ENCODE assay signal across 8 mouse cellular contexts in genomic region chr14:55671833-55672740, GRCm38 (mm10). TPM values are rescaled to one million over a fixed set of nuclear protein-coding genes. Genes with fewer than 3 reads are reported as not detected.
A peak's percentile ranks its signal among the peaks of the same experiment; 100 is the strongest.
DNase-seq lines count a peak whose midpoint lies in the region; ATAC-seq and TF ChIP-seq lines count a peak whose summit lies in the region.

TSS of gene Gmpr2 (plus strand) at chr14:55671941.
TSS of gene Nedd8 (minus strand) at chr14:55672124.

- H3K9me3 ChIP-seq in forebrain, embryonic 10.5 days: no peaks in the 10 kb centered on the region
- H3K9me3 ChIP-seq in heart, embryonic 15.5 days (replicated peaks): no peaks in the 10 kb centered on the region
- H3K9me3 ChIP-seq in liver, embryonic 14.5 days (ENCODE audit: control insufficient read depth, low read length): no peaks in the 10 kb centered on the region
- no peaks in the 10 kb centered on the region for H3K9me3 ChIP-seq in neural tube, embryonic 11.5 days (ENCODE audit: control insufficient read depth, low read length)
- no peaks in the 10 kb centered on the region for H3K9me3 ChIP-seq in stomach, postnatal 0 days (ENCODE audit: control insufficient read depth, low read length)

- H3K4me3 ChIP-seq in forebrain, embryonic 10.5 days: peak within 1 kb of the TSS; percentile 71
- peak within 1 kb of the TSS; percentile 74 for H3K4me3 ChIP-seq in heart, embryonic 15.5 days
- H3K4me3 ChIP-seq in liver, embryonic 14.5 days (ENCODE audit: insufficient read depth in 1 of 2, low read depth in 2 of 2, low read length in 2 of 2): peak within 1 kb of the TSS; percentile 90 to 99
- H3K4me3 ChIP-seq in neural tube, embryonic 11.5 days (ENCODE audit: low read depth, low read length): peak within 1 kb of the TSS; percentile 85
- peak within 1 kb of the TSS; percentile 78 for H3K4me3 ChIP-seq in stomach, postnatal 0 days (ENCODE audit: low read depth, low read length)

- H3K36me3 ChIP-seq in forebrain, embryonic 10.5 days (replicated peaks): peaks cover 40% of the 10 kb centered on the region
- peaks cover 22% of the 10 kb centered on the region for H3K36me3 ChIP-seq in heart, embryonic 15.5 days
- peaks cover 20% of the 10 kb centered on the region for H3K36me3 ChIP-seq in liver, embryonic 14.5 days (replicated peaks; ENCODE audit: control insufficient read depth, insufficient read depth, low read depth)
- H3K36me3 ChIP-seq in neural tube, embryonic 11.5 days (ENCODE audit: control insufficient read depth, insufficient read depth, low read length): no peaks in the 10 kb centered on the region
- H3K36me3 ChIP-seq in stomach, postnatal 0 days (ENCODE audit: control insufficient read depth, insufficient read depth, low read length): no peaks in the 10 kb centered on the region

- no peak for TF ChIP-seq CTCF in liver, embryonic 14.5 days (IDR thresholded peaks at IDR 0.05; ENCODE audit: low read depth)
- TF ChIP-seq CTCF in stomach, postnatal 0 days (IDR thresholded peaks at IDR 0.05; ENCODE audit: low read depth): no peak

- H3K4me2 ChIP-seq in heart, embryonic 15.5 days: peak within 1 kb of the TSS; percentile 77
- H3K4me2 ChIP-seq in liver, embryonic 14.5 days (ENCODE audit: low read depth): peak within 1 kb of the TSS; percentile 95
- H3K4me2 ChIP-seq in neural tube, embryonic 11.5 days (ENCODE audit: low read depth): peak within 1 kb of the TSS; percentile 95
- peak within 1 kb of the TSS; percentile 84 for H3K4me2 ChIP-seq in stomach, postnatal 0 days (replicated peaks; ENCODE audit: low read depth)

- WGBS in forebrain, embryonic 10.5 days: under 1% methylated on average over 38 of the region's 38 CpGs
- under 1% methylated on average over 38 of the region's 38 CpGs for WGBS in heart, embryonic 15.5 days
- under 1% methylated on average over 38 of the region's 38 CpGs for WGBS in liver, embryonic 14.5 days (ENCODE audit: insufficient replicate concordance)
- under 1% methylated on average over 38 of the region's 38 CpGs for WGBS in neural tube, embryonic 11.5 days
- 1% methylated on average over 38 of the region's 38 CpGs for WGBS in stomach, postnatal 0 days

- ATAC-seq in heart, embryonic 15.5 days (replicated peaks; ENCODE audit: insufficient number of reproducible peaks, insufficient read depth, low FRiP score, low read depth): peak; percentile 96
- peak; percentile 98 for ATAC-seq in liver, embryonic 14.5 days (ENCODE audit: insufficient read depth)
- peak; percentile 95 for ATAC-seq in neural tube, embryonic 11.5 days (ENCODE audit: insufficient read depth, low FRiP score, low TSS enrichment)
- peak; percentile 97 for ATAC-seq in stomach, postnatal 0 days (ENCODE audit: low FRiP score, low TSS enrichment)

- H3K4me1 ChIP-seq in forebrain, embryonic 10.5 days: peaks cover 24% of the 10 kb centered on the region
- peaks cover 18% of the 10 kb centered on the region for H3K4me1 ChIP-seq in heart, embryonic 15.5 days (replicated peaks)
- peaks cover 3 to 4% of the 10 kb centered on the region in 2 experiments; a peak in 2 of 4 replicates for H3K4me1 ChIP-seq in liver, embryonic 14.5 days (replicated peaks; ENCODE audit: control insufficient read depth in 2 of 2, insufficient read depth in 2 of 2, low read length in 1 of 2)
- peaks cover 17% of the 10 kb centered on the region; the same call in 1 of the 2 replicates for H3K4me1 ChIP-seq in neural tube, embryonic 11.5 days (ENCODE audit: control insufficient read depth, insufficient read depth, low read length)
- peaks cover 3% of the 10 kb centered on the region; the same call in 1 of the 2 replicates for H3K4me1 ChIP-seq in stomach, postnatal 0 days (replicated peaks; ENCODE audit: control insufficient read depth, insufficient read depth)

- TF ChIP-seq EP300 in liver, embryonic 14.5 days (IDR thresholded peaks at IDR 0.05; ENCODE audit: low read depth): no peak
- no peak for TF ChIP-seq EP300 in stomach, postnatal 0 days (optimal IDR thresholded peaks at IDR 0.05)

- H3K9ac ChIP-seq in heart, embryonic 15.5 days: peak within 1 kb of the TSS; percentile 71
- H3K9ac ChIP-seq in liver, embryonic 14.5 days (replicated peaks): peak within 1 kb of the TSS; percentile 90
- peak within 1 kb of the TSS; percentile 67 for H3K9ac ChIP-seq in neural tube, embryonic 11.5 days (ENCODE audit: low read length)
- peak within 1 kb of the TSS; percentile 84 for H3K9ac ChIP-seq in stomach, postnatal 0 days (ENCODE audit: low read length)

- no peaks in the 10 kb centered on the region for H3K27me3 ChIP-seq in forebrain, embryonic 10.5 days (ENCODE audit: poor library complexity, severe bottlenecking)
- H3K27me3 ChIP-seq in heart, embryonic 15.5 days: no peaks in the 10 kb centered on the region
- H3K27me3 ChIP-seq in liver, embryonic 14.5 days (ENCODE audit: control insufficient read depth, insufficient read depth, low read length): no peaks in the 10 kb centered on the region
- no peaks in the 10 kb centered on the region for H3K27me3 ChIP-seq in neural tube, embryonic 11.5 days (ENCODE audit: control insufficient read depth, insufficient read depth, low read length)
- no peaks in the 10 kb centered on the region for H3K27me3 ChIP-seq in stomach, postnatal 0 days (ENCODE audit: control insufficient read depth, insufficient read depth, low read length)

- peak within 1 kb of the TSS; percentile 96 for H3K27ac ChIP-seq in forebrain, embryonic 10.5 days
- H3K27ac ChIP-seq in heart, embryonic 15.5 days: peak within 1 kb of the TSS; percentile 83
- H3K27ac ChIP-seq in liver, embryonic 14.5 days: peak within 1 kb of the TSS; percentile 90
- peak within 1 kb of the TSS; percentile 69 for H3K27ac ChIP-seq in neural tube, embryonic 11.5 days (ENCODE audit: low read depth, low read length)
- peak within 1 kb of the TSS; percentile 82 for H3K27ac ChIP-seq in stomach, postnatal 0 days (replicated peaks)

- peak; percentile 83 to 85 for DNase-seq in CD8-positive naive resting alpha-beta T cell, adult 2 months (ENCODE audit: low read depth in 2 of 2, low spot score in 2 of 2)
- peak; percentile 90 for DNase-seq in c-Kit-positive CD71-negative TER-119-negative erythroid progenitor cells, embryonic 14.5 days (ENCODE audit: low read depth)
- DNase-seq in forebrain, embryonic 10.5 days (ENCODE audit: extremely low spot score, low spot score): peak; percentile 93
- DNase-seq in kidney, postnatal 25 days: peak; percentile 91 to 96
- peak; percentile 90 to 94 (median 92) for DNase-seq in liver, embryonic 14.5 days (ENCODE audit: low read depth in 3 of 3, low spot score in 3 of 3)
- DNase-seq in neural tube, embryonic 11.5 days (ENCODE audit: low spot score): peak; percentile 90
- DNase-seq in stomach, postnatal 0 days (ENCODE audit: low spot score): peak; percentile 89

RNA-seq across cellular contexts. Expression of gene Gmpr2, which starts in this region (rescaled TPM):
- 59.9 and 62.4 TPM in 2 replicates for polyA plus RNA-seq in forebrain, embryonic 10.5 days (2016; fragmentation: Nextera tagmentation; extraction: Ambion mirVana)
- 36.0 and 42.3 TPM in 2 replicates for polyA plus RNA-seq in heart, embryonic 15.5 days (2015; fragmentation: Nextera tagmentation; extraction: Ambion mirVana)
- 10.6 and 14.1 TPM in 2 replicates for polyA plus RNA-seq in liver, embryonic 14.5 days (2012; rRNA removed)
- polyA plus RNA-seq in liver, embryonic 14.5 days (2014; fragmentation: Nextera tagmentation; extraction: Ambion mirVana): 17.9 and 18.2 TPM in 2 replicates
- 53.1 and 66.7 TPM in 2 replicates for polyA plus RNA-seq in neural tube, embryonic 11.5 days (2014; fragmentation: Nextera tagmentation; extraction: Ambion mirVana)
- polyA plus RNA-seq in stomach, postnatal 0 days (2015; fragmentation: Nextera tagmentation; extraction: Ambion mirVana): 24.8 and 26.8 TPM in 2 replicates

RNA-seq across cellular contexts. Expression of gene Nedd8, which starts in this region (rescaled TPM):
- 664 and 665 TPM in 2 replicates for polyA plus RNA-seq in forebrain, embryonic 10.5 days (2016; fragmentation: Nextera tagmentation; extraction: Ambion mirVana)
- 448 and 462 TPM in 2 replicates for polyA plus RNA-seq in heart, embryonic 15.5 days (2015; fragmentation: Nextera tagmentation; extraction: Ambion mirVana)
- 101 and 168 TPM in 2 replicates for polyA plus RNA-seq in liver, embryonic 14.5 days (2012; rRNA removed)
- 279 and 286 TPM in 2 replicates for polyA plus RNA-seq in liver, embryonic 14.5 days (2014; fragmentation: Nextera tagmentation; extraction: Ambion mirVana)
- polyA plus RNA-seq in neural tube, embryonic 11.5 days (2014; fragmentation: Nextera tagmentation; extraction: Ambion mirVana): 573 and 583 TPM in 2 replicates
- 402 and 425 TPM in 2 replicates for polyA plus RNA-seq in stomach, postnatal 0 days (2015; fragmentation: Nextera tagmentation; extraction: Ambion mirVana)

Comparison
In these comparisons a context has a peak if more than half of its experiments do, and no peak if none do; other contexts are left out.
1. Peak in every context shown above with its lines: DNase-seq, ATAC-seq, H3K4me3 ChIP-seq and H3K27ac ChIP-seq.